Mouse (Mus musculus): ENCODE results near the gene Kcnj6.

Kcnj6 gene

DNA sequence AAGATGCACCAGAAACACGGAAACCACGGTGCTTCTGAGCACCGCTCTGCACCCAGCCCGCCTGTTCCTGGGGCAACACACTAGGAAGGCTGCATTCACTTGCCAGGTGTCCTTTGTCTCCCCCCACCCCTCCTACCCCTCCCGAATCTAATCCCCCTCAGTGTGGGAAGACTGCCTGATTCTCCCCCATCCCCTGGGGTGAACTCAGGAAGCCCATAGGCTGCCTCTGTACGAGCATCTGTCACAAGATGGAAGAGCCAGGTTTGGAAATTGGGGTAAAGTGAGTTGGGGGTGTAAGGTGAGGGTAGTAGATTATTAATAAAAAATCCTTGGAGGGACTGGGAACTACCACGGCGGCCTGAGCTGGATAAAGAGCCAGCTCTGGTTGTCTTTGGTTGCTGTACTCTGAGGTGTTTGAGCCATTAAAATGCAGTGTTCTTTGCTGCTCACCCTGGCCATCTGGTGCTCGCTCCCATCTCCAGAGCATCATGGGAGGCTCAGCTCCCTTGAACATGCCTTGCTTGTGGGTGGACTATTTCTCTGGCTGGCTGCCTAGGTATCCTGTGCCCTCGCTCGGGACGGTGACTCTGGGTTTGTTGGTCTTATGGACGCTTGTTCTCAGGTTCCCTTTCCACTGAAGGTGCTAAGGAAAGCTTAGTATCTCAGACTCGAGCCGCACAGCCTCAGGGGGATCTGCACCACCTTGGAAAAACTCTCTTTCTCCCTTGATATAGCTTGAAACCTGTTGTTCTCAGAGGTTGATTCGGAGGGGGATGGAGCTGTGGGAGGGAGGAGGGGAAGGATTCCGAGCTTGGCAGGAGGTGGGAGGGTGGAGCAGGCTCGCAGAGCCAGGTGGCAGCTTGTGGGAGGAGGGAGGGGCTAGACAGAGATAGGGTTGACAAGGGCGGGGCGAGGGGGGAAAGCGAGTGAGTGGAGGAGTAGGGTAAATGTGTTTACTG lies 65.9 kb downstream of the Kcnj6 start:
- no peak for DNase-seq (ENCODE audit: low spot score)

DNA sequence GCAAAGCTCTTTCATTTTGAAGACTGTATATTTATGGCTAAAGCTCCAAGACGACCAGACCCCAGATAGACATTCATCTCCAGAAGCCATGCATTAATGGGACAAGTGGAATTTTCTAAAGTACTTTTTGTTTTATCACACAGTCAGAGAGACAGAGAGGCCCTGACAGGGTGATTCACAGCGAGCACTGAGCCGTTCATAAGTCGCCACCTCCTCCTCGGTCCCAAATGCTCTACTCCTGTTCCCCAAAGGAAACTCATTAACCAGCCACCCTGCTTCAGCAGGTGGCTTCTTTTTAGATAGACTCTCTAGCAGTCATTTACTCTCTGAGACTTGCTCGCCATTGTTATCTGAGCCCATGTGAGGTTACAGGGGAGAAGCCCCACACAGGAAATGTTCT lies 72.1 kb downstream of the Kcnj6 start:
- DNase-seq (ENCODE audit: low spot score) = no peak

DNA sequence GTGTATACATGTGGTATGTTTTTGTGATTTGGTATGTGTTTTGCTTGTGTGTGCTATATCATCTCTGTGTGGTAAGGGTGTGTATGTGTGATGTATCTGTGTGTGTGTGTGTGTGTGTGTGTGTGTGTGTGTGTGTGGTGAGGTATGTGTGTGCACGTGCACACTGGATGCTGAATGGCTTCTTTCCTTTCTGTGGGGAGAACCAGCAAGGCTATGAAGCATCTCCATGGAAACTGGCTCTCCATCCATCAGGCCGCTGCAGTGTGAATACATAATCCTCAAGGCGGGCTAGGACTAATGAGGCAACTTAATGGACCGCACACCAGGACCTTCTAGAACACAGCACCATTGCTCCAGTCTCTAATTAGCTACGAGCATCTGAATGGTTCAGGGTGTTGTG lies 78.3 kb downstream of the Kcnj6 start:
- DNase-seq (ENCODE audit: low spot score) = no peak

DNA sequence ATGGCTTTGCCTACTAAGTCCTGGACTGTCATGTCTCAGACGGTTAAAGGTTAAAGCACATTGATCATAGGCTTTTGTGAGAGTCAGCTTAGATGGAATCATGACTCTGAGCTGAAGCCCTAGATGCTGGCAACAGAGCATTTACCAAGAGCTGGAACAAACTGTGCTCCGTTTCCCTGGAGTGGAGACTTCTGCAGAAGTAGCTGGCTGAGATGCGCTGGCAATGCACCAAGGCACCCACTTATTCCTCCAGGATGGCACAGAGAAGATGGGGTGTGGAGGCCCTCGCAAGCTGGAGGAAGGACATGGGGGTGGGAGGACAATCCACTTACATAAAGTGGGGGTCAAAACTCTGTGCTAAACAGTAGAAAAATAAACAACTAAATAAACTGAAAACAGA lies 91.5 kb downstream of the Kcnj6 start:
- DNase-seq (ENCODE audit: low spot score) = no peak

DNA sequence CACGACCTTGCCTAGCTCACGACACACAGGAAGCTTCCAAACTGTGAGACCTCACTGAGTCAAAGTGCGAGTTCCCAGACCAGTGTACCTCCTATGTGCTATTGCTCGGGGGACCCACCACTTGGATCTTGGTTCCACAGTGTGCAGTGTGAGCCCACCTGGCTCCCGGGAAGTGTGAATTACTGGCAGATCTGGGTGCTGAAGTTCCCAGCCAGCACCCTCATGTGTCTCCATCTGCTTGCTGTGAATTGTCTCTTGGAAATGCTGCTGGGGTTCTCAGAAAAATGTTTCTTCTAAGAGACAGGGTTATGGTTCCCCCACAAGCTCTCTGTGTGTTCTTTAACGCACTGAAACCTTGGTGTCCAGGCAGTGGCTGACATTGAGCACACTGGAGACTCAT lies 98.7 kb downstream of the Kcnj6 start:
- no peak for DNase-seq (ENCODE audit: low spot score)

DNA sequence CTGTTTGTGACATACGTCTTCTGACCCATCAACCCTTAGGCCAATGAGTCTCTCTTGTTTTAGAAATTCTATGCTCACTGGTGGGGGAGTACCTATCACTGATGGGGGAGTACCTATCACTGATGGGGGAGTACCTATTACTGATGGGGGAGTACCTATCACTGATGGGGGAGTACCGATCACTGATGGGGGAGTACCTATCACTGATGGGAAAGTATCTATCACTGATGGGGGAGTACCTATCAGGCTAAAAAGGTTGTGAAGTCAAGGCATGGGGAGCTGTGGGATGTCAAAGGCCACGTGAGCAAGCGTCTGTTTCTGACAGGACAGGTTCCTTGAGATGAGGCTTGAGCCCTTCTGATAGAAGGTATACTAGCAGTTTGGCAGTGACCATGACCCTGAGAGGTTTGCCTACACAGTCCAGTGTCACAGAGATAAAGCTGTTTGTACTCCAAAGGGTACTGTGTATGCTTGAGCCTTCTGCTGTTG lies 105.3 kb downstream of the Kcnj6 start:
- DNase-seq (ENCODE audit: low spot score) = no peak

DNA sequence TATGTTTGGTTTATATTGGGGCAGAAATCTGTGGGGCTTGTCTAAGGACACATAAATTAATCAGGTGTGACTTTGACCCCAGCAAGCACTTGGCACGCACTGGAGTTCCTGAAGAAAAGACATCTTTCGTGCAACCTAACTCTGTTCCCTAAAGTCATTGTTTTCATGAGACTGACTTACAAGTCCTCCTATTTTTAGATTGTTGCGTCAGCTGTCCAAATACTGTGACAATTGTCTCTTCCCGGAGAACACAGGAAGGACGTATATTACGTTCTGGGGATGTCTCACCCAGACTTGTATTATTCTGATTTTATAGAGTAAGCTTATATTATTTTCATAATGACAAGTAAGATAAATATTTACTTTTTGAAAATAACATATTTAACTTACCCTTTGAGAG lies 106.9 kb downstream of the Kcnj6 start:
- no peak for DNase-seq (ENCODE audit: low spot score)

DNA sequence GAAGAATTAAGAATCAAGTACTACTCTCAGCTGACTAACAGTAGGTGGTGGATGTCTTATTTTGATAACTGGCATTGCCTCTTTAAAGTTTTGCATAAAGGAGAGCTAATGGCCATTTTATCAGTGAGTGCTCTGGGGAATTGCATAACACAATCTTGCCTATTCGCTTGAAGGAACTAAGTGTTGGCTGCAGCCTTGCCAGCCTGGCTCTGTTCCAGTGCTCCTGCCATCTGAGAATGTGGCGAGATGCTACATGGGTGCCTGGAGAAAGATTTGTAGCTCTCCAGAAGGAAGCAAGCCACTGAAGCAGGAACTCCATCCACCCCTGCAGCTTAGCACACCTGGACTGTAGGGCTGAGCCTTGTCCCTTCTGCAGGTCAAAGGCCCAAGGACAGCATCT lies 107.4 kb downstream of the Kcnj6 start:
- DNase-seq (ENCODE audit: low spot score) = no peak

DNA sequence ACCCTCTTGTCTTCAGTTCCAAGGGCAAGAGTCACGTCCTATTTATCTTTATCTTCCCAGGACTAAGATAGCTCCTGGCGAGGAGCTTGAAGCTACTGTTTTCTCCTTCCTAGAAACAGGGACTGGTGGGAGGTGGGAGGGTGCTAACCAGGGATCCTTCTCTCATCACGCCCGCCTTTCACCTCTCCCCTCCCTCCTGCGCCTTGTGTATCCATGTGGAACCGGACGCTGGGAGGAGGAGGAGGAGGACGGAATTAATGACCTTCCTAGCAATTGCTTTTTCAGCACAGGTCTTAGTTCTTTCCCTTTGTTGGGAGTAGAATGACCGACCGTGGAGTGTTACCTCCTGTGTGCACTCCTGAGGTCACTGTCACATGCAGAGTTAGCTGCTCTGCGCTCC lies 108.9 kb downstream of the Kcnj6 start:
- no peak for DNase-seq (ENCODE audit: low spot score)

DNA sequence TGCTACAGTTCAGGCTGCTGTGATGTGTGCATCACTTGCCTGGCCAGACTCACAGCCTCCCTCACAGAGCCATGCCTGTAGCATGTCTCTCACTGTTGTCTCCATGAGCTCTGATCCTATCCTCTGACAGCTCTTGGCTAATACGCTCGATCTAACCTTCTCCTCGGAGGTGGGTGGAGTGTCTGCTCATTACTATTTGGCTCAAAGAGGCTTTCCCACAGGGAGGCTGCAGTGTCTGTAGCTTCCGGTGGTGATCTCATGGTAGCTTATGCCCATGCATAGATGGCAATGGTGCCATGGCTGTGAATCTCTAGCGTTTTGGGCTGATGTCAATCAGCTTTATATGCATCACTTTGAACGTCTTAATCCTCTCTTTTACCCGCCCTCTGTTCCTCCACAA lies 111.1 kb downstream of the Kcnj6 start:
- DNase-seq (ENCODE audit: low spot score) = no peak

DNA sequence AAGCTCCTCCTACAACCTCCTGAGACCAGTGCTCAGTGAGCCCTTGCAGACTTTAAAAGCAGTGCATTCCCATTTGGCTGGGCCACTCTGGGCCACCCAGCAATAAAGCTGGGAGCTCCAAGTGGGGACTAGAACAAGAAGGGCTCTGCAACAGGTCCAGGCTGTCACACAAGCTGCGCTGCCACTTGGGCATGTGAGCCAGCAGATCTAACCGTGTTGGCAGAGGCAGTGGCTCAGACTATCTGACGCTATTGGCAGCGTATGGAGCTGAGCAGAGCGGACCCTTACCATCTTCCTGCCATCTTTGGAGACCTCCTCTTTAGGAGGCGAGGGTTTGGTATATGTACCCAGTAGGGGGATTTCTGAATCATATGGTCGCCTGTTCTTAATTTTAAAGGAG lies 112.4 kb downstream of the Kcnj6 start:
- no peak for DNase-seq (ENCODE audit: low spot score)

DNA sequence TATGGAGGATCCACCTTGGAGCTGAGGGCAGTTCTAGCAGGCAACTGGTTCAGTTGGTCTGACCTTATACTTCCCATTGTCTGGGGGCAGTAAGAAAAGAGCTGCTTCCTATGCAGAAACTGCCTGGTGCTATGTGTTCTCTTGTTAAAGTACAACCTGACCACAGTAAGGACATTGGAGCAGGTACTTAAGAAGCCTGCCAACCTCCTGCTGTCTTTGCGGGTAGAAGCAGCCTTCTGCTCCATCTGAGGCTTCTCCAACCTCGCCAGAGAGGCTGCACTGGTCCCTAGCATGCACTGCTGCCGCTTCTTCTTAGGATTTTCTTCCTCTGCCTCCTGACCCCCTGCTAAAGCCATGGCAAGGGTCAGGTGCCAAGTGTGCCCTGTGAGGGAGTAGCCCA lies 113.6 kb downstream of the Kcnj6 start:
- DNase-seq (ENCODE audit: low spot score) = no peak

DNA sequence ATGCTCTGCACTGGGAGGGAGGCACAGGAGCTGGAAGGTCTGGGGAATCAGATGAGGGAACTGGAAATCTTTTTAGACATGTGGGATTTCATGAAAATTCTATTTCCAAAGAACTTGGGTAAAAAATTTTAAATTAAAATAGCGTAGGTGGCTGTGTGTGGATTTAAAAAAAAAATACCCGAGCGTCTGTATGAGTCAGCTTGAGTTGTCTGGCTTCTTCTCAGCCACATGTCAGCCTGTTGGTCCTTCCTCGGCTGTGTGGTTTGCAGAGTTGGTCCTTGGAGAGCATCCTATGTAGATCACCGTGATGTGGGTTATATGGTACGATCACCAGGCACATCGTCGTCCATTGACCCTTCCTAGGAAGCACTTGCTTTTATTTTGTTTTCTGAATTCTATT lies 114.3 kb downstream of the Kcnj6 start:
- DNase-seq (ENCODE audit: low spot score) = no peak

DNA sequence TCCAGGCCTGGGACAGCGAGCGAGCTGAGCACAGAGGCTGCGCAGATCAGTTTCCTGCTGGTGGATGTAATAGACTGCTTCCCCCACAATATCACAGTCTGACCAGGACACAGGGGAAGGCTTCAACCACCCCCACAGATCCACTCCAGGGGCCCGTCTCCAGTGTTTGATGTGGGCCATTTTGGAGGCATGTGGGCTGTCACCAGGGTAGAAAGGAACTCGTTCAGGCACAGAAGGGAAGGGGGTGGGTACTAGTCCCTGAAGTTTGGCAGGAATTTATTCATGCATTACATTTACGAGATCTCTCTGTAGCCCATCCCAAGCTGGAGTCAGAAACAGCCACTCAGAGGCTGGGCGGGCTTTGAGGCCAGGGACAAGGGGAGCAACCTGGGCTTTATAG lies 115.4 kb downstream of the Kcnj6 start:
- no peak for DNase-seq (ENCODE audit: low spot score)

DNA sequence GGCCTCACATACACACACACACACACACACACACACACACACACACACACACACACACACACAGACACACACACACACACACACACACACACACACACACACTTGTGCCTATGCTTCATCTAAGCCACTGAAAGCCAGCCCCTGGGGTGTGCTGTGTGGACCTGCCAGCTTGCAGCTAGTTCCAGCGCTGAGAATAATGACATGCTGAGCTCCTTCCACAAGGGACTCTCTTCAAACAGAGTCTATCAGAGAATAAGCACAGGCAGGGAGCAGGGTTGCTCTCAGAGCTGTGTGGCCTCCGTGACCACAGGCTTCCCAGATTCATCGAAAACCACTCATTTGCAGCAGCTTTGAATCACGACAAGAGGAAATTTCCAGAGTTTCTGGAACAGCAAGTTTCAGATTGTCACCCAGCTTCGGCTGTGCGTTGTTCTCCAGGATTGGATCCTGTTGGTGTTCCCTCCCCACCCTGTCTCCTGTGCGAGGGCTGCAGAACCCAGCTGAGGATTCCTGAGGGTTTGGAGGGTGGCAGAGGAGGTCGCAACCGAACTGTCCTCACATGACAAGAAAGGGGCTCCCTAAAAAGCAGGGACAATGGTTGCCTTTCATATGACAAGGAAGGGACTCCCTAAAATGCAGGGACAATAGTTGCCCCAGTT lies 124.8 kb downstream of the Kcnj6 start:
- no peak for DNase-seq (ENCODE audit: low spot score)

DNA sequence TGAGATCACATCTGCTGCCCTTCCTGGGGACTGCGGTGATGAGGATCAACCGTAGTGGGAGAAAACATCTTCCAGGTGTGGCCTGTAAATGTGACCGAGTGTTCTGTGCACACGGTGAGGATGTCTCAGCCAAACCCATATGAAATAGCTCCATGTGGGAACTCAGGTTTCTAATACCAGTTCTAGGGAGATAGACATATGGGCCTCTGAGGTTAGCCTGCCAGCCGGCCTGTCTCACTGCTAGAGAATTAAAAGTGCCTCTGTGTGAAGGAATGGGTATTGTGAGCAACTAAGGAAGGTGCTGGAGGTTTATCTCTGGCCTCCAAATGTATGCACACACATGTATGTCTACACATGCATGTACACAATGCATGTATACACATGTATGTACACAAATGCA lies 129.1 kb downstream of the Kcnj6 start:
- DNase-seq (ENCODE audit: low spot score) = no peak

DNA sequence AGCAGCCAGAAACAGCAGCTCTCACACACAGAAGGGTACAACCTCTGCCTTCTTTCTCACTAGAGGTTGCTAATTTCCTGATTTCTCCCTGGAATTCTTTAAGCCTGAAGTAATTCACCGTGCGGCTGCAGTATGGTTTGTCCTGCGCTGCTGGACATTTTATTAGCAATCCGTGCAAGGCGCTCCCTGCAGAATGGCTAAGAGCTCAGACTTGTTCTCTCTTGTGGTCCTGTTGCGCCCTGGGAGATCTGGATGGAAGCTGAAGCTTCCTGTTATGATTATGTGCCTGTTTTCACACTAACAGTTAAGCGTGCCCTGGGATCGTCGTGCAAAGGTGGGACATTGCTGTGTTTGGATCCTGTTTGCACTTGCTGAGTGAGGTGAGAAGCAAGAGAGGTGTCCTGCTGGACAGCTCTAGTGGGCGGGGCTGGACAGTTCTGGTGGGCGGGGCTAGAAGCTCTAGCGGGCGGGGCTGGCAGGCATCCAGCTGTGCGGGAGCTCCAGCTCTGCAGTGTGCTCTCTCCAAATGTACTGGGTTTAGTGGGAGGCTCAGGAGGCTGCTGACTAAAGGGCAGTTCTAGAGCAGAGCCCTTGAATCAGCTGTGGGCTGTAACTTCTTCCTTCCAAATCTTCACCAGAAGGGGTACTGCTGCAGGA lies 131.1 kb downstream of the Kcnj6 start:
- DNase-seq (ENCODE audit: low spot score) = no peak

DNA sequence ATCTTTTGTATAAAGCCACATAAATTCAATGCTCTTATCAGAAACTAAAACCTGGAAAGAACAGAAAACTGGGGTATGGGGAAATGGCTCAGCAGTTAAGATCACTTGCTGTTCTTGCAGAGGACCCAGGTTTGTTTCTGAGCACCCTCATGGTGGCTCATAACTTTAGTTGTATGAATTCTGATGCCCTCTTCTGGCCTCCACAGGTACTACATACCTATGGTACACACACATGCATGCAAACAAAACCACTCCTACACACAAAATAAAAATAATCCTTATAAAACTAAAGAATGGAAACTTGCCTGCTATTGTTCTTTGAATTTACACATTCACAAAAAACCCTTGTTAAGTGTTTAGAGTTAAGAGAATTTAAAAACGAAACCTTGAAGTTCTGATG lies 131.7 kb downstream of the Kcnj6 start:
- no peak for DNase-seq (ENCODE audit: low spot score)

DNA sequence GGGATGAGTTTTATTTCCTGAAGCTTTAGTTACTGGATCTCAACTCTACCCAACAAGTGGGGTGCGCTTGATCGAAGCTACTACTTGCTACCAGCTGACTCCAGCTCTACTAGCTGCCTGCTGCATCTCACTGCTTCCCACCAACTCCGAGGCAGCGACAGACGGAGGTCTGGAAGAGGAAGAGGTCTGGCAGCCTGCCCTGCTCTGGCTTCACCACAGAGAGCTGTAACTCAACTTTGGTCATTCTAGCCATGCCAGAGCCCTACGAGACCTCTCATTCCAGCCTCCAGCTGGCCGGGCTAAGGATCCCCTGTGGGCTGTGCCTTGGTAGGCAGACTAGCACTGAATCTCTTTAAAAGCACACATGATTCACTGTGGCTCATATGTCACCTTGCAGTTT lies 132.4 kb downstream of the Kcnj6 start:
- no peak for DNase-seq (ENCODE audit: low spot score)

DNA sequence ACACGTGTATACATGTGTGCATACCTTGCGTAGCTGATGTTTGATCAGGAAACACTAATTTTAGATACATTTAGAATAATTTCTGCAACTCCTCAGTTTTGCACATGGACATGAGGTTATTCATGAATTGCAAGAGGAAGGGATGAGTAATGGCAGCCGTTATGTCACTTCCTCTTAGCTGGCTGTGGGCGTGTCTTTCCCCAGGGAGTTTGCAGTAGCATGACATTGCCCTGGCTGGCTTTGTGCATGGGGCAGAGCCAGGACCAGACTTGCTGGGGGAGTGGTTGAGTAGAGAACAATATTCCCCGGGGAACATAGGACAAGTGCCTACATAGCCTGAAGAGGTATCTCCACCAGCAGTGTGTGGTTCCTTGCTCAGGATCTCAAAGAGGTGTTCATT lies 134.0 kb downstream of the Kcnj6 start:
- no peak for DNase-seq (ENCODE audit: low spot score)

DNA sequence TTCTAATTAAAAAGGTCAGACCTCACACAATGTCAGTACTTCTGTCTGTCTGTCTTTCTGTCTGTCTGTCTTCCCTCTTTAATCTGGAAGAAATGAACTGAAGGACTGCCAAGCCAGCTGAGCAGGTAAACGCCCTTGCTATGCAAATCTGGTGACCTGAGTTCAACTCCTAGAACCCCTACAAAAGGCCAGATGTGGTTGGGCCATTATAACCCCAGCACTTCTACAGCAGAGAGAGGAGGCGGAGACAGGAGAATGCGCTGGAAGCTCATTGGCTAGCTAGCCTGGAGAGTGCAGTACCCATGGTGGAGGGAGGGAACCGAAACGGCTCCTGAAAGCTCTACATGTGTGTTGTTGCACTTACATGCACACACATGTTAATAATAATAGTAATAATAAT lies 141.5 kb downstream of the Kcnj6 start:
- DNase-seq (ENCODE audit: low spot score) = no peak

DNA sequence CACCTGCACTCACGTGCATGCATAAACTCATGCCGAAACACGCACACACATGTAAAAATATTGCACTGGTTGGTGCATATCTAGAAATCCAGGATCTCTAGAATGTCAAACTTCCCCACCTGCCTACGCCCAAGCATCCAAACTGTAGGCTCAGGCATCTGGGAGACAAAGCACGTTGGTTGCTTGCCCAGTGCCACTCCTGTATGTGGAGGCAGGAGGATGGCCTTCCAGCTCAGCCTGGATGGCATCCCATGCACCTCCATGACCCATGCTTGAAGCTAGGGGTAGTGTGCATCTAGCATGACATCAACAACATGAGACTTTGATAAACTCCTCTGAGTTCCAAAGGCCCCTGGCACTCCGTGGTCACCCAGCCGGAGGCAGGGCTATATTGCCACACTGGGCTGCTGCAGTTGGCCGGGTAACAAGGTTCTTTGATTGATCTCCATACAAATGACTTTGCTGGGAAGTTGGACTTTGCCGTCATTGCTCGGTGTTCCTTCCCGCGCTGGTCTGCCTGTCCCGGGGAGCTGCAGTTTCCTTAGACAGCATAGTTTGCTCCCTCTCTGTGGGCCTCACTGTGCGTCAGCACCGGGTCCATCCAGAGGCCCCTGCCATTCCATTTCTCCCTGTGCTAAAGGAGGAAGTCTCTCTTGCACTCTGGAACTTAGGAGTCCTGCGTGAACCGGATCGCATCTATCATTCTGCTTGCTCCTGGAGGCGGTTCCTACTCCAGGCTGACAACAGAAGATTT lies 144.9 kb downstream of the Kcnj6 start:
- DNase-seq (ENCODE audit: low spot score) = no peak
